Mouse (Mus musculus): ENCODE measurements at regions not wholly inside any gene's neighbourhood (a gene's known extent, or its start where the extent isn't known, plus 50 kb on each side); places are given as distances from the start of the nearest gene placed in this dataset.

DNA sequence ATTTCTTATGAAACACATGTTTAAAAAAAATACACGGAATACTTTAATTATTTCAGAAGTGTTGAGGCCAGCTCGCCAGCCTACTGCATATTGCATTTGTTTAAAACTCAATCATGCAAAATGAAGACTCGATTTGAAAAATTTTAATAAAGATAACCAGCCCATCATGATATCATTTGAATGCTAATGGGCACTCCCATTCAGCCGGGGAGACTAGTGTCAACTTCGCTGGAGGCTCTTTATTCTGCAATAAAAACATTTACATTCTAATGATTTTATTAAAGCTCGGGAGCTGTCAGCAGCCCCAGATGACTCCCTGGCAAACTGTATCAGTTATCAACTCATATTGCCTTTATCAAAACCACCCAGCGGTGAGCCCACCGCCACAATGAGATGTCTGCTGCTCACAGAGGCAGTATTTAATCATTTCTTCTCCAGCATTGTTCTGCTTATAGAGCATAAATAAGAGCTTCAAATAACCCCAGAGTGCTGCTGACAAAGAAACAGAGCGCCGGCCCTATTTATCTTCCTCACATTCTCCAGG is 287.4 kb downstream of the Irx1 start:
- TF ChIP-seq CTCF (IDR thresholded peaks at IDR 0.05; ENCODE audit: low read depth, low read length): no peak
- TF ChIP-seq POLR2AphosphoS5 (IDR thresholded peaks at IDR 0.05; ENCODE audit: insufficient replicate concordance, low read depth, low read length): no peak
- TF ChIP-seq GATA1 (IDR thresholded peaks at IDR 0.05; ENCODE audit: borderline replicate concordance, low read length): no peak
- no peak for TF ChIP-seq GATA2 (IDR thresholded peaks at IDR 0.05; ENCODE audit: borderline replicate concordance, low read depth, low read length)
- TF ChIP-seq TAL1 (conservative IDR thresholded peaks at IDR 0.05; ENCODE audit: low read depth, low read length): no peak

All from G1E (cell line).